Mouse (Mus musculus) thymus, adult 2 months (tissue): ENCODE data around the gene Arih2.

Experiments
- CTCF ChIP-seq: fragments of 200-500 bp; IDR thresholded peaks from 2 replicates; pipeline ENCODE4 v1.5.1; 2012; ENCODE audit warnings: mild to moderate bottlenecking, control low read depth, low read length, moderate library complexity, borderline replicate concordance; ENCODE audit not compliant: control insufficient read depth, poor library complexity, insufficient read depth; ENCODE audit errors: extremely low read depth
- POLR2A ChIP-seq: fragments of 200-500 bp; IDR thresholded peaks from 2 replicates; pipeline ENCODE4 v1.6.1; 2012; ENCODE audit warnings: mild to moderate bottlenecking, low read length, control low read depth, moderate library complexity; ENCODE audit not compliant: control insufficient read depth, poor library complexity, insufficient read depth; ENCODE audit errors: extremely low read depth

DNA sequence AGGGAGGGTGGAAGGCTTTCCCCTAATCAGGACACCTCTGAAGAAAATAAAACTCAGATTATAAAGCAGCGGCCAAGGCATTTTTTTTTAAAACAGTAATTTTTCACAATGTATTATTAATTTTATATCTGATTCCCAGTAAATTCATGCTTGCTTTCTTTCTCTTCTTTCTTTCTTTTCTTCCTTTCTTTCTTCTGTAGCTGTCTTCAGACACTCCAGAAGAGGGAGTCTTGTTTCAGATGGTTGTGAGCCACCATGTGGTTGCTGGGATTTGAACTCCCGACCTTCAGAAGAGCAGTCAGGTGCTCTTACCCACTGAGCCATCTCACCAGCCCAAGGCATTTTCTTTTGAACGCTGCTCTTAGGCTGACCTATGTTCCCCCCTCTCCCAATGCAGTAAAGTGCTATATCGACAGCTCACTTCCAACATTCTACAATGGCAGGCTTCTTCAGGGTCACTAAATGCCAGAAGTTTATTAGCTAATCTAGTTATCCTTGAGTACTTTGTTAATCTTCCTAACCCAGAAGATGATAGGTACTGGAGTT is 50.1 kb downstream of the Arih2 start:
- TF ChIP-seq CTCF, result no peak
- TF ChIP-seq POLR2A, result no peak
